Mouse (Mus musculus) olfactory bulb, adult 2 months (tissue): ENCODE results near the gene Lrrn3. TPM values are rescaled to one million over a fixed set of nuclear protein-coding genes. Genes with fewer than 3 reads are reported as not detected.

ENCODE experiments used
- H3K27ac ChIP-seq: fragments of 200-500 bp; 2 replicates; pipeline ENCODE4 v1.5.1; 2012; ENCODE audit warnings: low read depth, low read length; ENCODE audit not compliant: insufficient read depth
- H3K4me1 ChIP-seq: fragments of 200-500 bp; 2 replicates; pipeline ENCODE4 v1.6.1; 2012; ENCODE audit warnings: low read length; ENCODE audit not compliant: control insufficient read depth, insufficient read depth
- H3K4me3 ChIP-seq: fragments of 200-500 bp; 2 replicates; pipeline ENCODE4 v1.5.1; 2012; ENCODE audit warnings: mild to moderate bottlenecking, low read depth, low read length, moderate library complexity; ENCODE audit not compliant: insufficient read depth
- CTCF ChIP-seq: fragments of 200-500 bp; IDR thresholded peaks from 2 replicates; pipeline ENCODE4 v1.5.1; 2012; ENCODE audit warnings: low read depth, mild to moderate bottlenecking, low read length, moderate library complexity; ENCODE audit not compliant: insufficient read depth
- POLR2A ChIP-seq: fragments of 200-500 bp; IDR thresholded peaks from 2 replicates; pipeline ENCODE4 v1.6.1; 2012; ENCODE audit warnings: mild to moderate bottlenecking, low read depth, low read length, moderate library complexity; ENCODE audit not compliant: insufficient read depth
- WGBS: fragments of 180-500 bp; shearing (Covaris S2); methylation state at CpG from one replicate; pipeline ENCODE4 v1.1.7; 2018; 5-methylcytosine and 5-hydroxymethylcytosine counted together
- polyA plus RNA-seq: library from polyadenylated mRNA; stranded (reverse); fragments of >200 nt; gene quantifications from 2 replicates; pipeline ENCODE4 v1.2.4, GENCODE M21; 2012; ENCODE audit warnings: low replicate concordance; ENCODE audit not compliant: missing spikeins, insufficient read depth, insufficient read length

The Lrrn3 gene
- polyA plus RNA-seq, 1 experiment, result not detected

- Histone ChIP-seq H3K4me1 (no peaks in the 10 kb centered on the region), H3K4me3 (no peak overlapping the region), H3K27ac (no peak overlapping the region)
- TF ChIP-seq POLR2A (no peak), CTCF (no peak)
- 65% methylated on average over 10 of the region's 10 CpGs for WGBS
Observed at GRCm38 (mm10) chr12:41494620-41495019, 8.4 kb upstream of the Lrrn3 start.

GRCm38 (mm10) chr12:41487005-41487404, 774 bp upstream of the Lrrn3 start:
- Histone ChIP-seq H3K27ac (no peak overlapping the region), H3K4me3 (no peak overlapping the region), H3K4me1 (no peaks in the 10 kb centered on the region)
- 17% methylated on average over 5 of the region's 5 CpGs for WGBS
- no peak for TF ChIP-seq POLR2A
- TF ChIP-seq CTCF, result no peak

GRCm38 (mm10) chr12:41485512-41486215, 567 bp downstream of the Lrrn3 start:
- peak overlapping the region; percentile 96 for H3K27ac ChIP-seq
- TF ChIP-seq POLR2A, result peak; percentile 72
- TF ChIP-seq CTCF, result no peak
- peaks cover 2% of the 10 kb centered on the region; the same call in 1 of the 2 replicates for H3K4me1 ChIP-seq
- WGBS, result 1% methylated on average over 12 of the region's 12 CpGs
- peak overlapping the region; percentile 91 for H3K4me3 ChIP-seq

GRCm38 (mm10) chr12:41484689-41485511, 1.3 kb downstream of the Lrrn3 start:
- H3K4me1 ChIP-seq, result peaks cover 3% of the 10 kb centered on the region; the same call in 1 of the 2 replicates
- TF ChIP-seq CTCF, result no peak
- no peak for TF ChIP-seq POLR2A
- 3% methylated on average over 16 of the region's 16 CpGs for WGBS
- peak overlapping the region; percentile 91 for H3K4me3 ChIP-seq
- peak overlapping the region; percentile 96 for H3K27ac ChIP-seq

GRCm38 (mm10) chr12:41483593-41484451, 2.4 kb downstream of the Lrrn3 start:
- Histone ChIP-seq H3K4me1 (peaks cover 8% of the 10 kb centered on the region; the same call in 1 of the 2 replicates), H3K27ac (peak overlapping the region; percentile 58), H3K4me3 (peak overlapping the region; percentile 49)
- 5% methylated on average over 23 of the region's 23 CpGs for WGBS
- TF ChIP-seq POLR2A (no peak), CTCF (no peak)

GRCm38 (mm10) chr12:41483091-41483592, 3.1 kb downstream of the Lrrn3 start:
- Histone ChIP-seq H3K27ac (peak overlapping the region; percentile 58), H3K4me1 (peaks cover 8% of the 10 kb centered on the region; the same call in 1 of the 2 replicates), H3K4me3 (peak overlapping the region; percentile 49)
- WGBS, result 31% methylated on average over 5 of the region's 5 CpGs
- TF ChIP-seq CTCF, result no peak
- TF ChIP-seq POLR2A, result no peak

GRCm38 (mm10) chr12:41481486-41481885, 4.7 kb downstream of the Lrrn3 start:
- WGBS, result 33% methylated on average over 2 of the region's 2 CpGs
- Histone ChIP-seq H3K4me1 (peaks cover 8% of the 10 kb centered on the region; the same call in 1 of the 2 replicates), H3K27ac (no peak overlapping the region), H3K4me3 (no peak overlapping the region)
- TF ChIP-seq POLR2A (no peak), CTCF (no peak)

- H3K27ac ChIP-seq, result no peak overlapping the region
- TF ChIP-seq POLR2A, result no peak
- TF ChIP-seq CTCF, result no peak
- WGBS, result 67% methylated on average over 6 of the region's 6 CpGs
- no peaks in the 10 kb centered on the region for H3K4me1 ChIP-seq
- no peak overlapping the region for H3K4me3 ChIP-seq
Observed at GRCm38 (mm10) chr12:41469096-41469801, 17.0 kb downstream of the Lrrn3 start.
